Mouse (Mus musculus) liver, embryonic 14.5 days (tissue): ENCODE results near the gene Fignl1. TPM values are rescaled to one million over a fixed set of nuclear protein-coding genes. Genes with fewer than 3 reads are reported as not detected.
A peak's percentile ranks its signal among the peaks of the same experiment; 100 is the strongest.

ENCODE experiments used
- ATAC-seq: fragments of 200-750 bp; cut with Nextera tagmentation; 2 replicates; pipeline ENCODE4 v1.8.0; 2017; ENCODE audit warnings: moderate number of reproducible peaks, mild to moderate bottlenecking, moderate library complexity; ENCODE audit not compliant: insufficient read depth
- DNase-seq, 3 experiments: peaks; one replicate each; pipeline ENCODE4 v3.0.0-alpha.2; 2012 to 2013; ENCODE audit warnings: low read depth in 3 of 3, low spot score in 3 of 3
- H3K27ac ChIP-seq: fragments of 300-500 bp; sonication (generic); 2 replicates; pipeline ENCODE4 v1.5.1; 2014; ENCODE audit warnings: moderate library complexity, mild to moderate bottlenecking, control low read depth, inconsistent platforms
- H3K27me3 ChIP-seq: fragments of 300-500 bp; sonication (generic); 2 replicates; pipeline ENCODE4 v1.6.1; 2014; ENCODE audit warnings: mild to moderate bottlenecking, low read length, moderate library complexity; ENCODE audit not compliant: control insufficient read depth, insufficient read depth
- H3K36me3 ChIP-seq: fragments of 300-500 bp; sonication (generic); replicated peaks from 2 replicates; pipeline ENCODE4 v1.6.1; 2014; ENCODE audit warnings: low read depth; ENCODE audit not compliant: control insufficient read depth, insufficient read depth
- H3K4me1 ChIP-seq, 2 experiments: fragments of 200-500 bp in 1 of 2; fragments of 300-500 bp in 1 of 2; sonication (generic) in 1 of 2; replicated peaks; 2 replicates each; pipeline ENCODE4 v1.6.1; 2012 to 2014; ENCODE audit warnings: antibody characterized with exemption in 1 of 2, inconsistent platforms in 1 of 2, low read length in 1 of 2; ENCODE audit not compliant: control insufficient read depth in 2 of 2, insufficient read depth in 2 of 2
- H3K4me2 ChIP-seq: fragments of 300-500 bp; sonication (generic); 2 replicates; pipeline ENCODE4 v1.6.1; 2014; ENCODE audit warnings: low read depth, mild to moderate bottlenecking, control low read depth, moderate library complexity
- H3K4me3 ChIP-seq, 2 experiments: fragments of 200-500 bp in 1 of 2; fragments of 300-500 bp in 1 of 2; sonication (generic) in 1 of 2; 2 replicates each; pipeline ENCODE4 v1.5.1; 2012 to 2014; ENCODE audit warnings: low read depth in 2 of 2, low read length in 2 of 2, mild to moderate bottlenecking in 2 of 2, control low read depth in 1 of 2, inconsistent platforms in 1 of 2, moderate library complexity in 1 of 2; ENCODE audit not compliant: insufficient read depth in 1 of 2
- H3K9ac ChIP-seq: fragments of 300-500 bp; sonication (generic); replicated peaks from 2 replicates; pipeline ENCODE4 v1.6.1; 2014; ENCODE audit warnings: mild to moderate bottlenecking, control low read depth, moderate library complexity
- H3K9me3 ChIP-seq: fragments of 300-500 bp; sonication (generic); 2 replicates; pipeline ENCODE4 v1.6.1; 2016; ENCODE audit warnings: low read length, mixed read lengths; ENCODE audit not compliant: control insufficient read depth
- CTCF ChIP-seq: IDR thresholded peaks from 2 replicates; pipeline ENCODE4 v1.5.1; 2016; ENCODE audit warnings: antibody characterized with exemption, low read depth, control low read depth
- EP300 ChIP-seq: IDR thresholded peaks from 2 replicates; pipeline ENCODE4 v1.6.1; 2016; ENCODE audit warnings: antibody characterized with exemption, low read depth
- WGBS: fragments of 180-500 bp; shearing (Covaris S2); extraction: QIAGEN DNeasy Blood & Tissue Kit; methylation state at CpG from one replicate; pipeline ENCODE4 v1.1.7; 2014; ENCODE audit not compliant: insufficient replicate concordance; 5-methylcytosine and 5-hydroxymethylcytosine counted together
- polyA plus RNA-seq, 2 experiments: library from polyadenylated mRNA; depleted of rRNA in 1 of 2; stranded (reverse) in 1 of 2; unstranded in 1 of 2; fragments of >200 nt; fragmentation: Nextera tagmentation in 1 of 2; extraction: Ambion mirVana in 1 of 2; gene quantifications; 2 replicates each; pipeline versions ENCODE4 v1.2.1 to v1.2.3; 2012 to 2014

Fignl1 gene
- polyA plus RNA-seq, 2 experiments, result 32.2 to 102 TPM

GRCm38 (mm10) chr11:11776071-11776821 is 32.5 kb downstream of the Fignl1 start:
- H3K36me3 ChIP-seq, result no peaks in the 10 kb centered on the region; the same call in 1 of the 2 replicates
- H3K4me3 ChIP-seq, result no peak overlapping the region
- WGBS, result 59% methylated on average over 4 of the region's 4 CpGs
- ATAC-seq (no peak), DNase-seq (no peak)
- no peak overlapping the region for H3K4me2 ChIP-seq
- H3K27ac ChIP-seq, result no peak overlapping the region
- H3K9ac ChIP-seq, result no peak overlapping the region
- TF ChIP-seq CTCF, result no peak
- no peak for TF ChIP-seq EP300
- no peaks in the 10 kb centered on the region for H3K27me3 ChIP-seq
- H3K4me1 ChIP-seq, result no peaks in the 10 kb centered on the region
- no peaks in the 10 kb centered on the region for H3K9me3 ChIP-seq

GRCm38 (mm10) chr11:11774893-11775292 is 33.9 kb downstream of the Fignl1 start:
- Histone ChIP-seq H3K4me3 (no peak overlapping the region), H3K4me1 (no peaks in the 10 kb centered on the region), H3K4me2 (no peak overlapping the region), H3K9ac (no peak overlapping the region; the same call in 1 of the 2 replicates), H3K9me3 (no peaks in the 10 kb centered on the region), H3K27me3 (no peaks in the 10 kb centered on the region), H3K36me3 (peaks cover 11% of the 10 kb centered on the region), H3K27ac (no peak overlapping the region)
- WGBS, result 81% methylated on average over 5 of the region's 5 CpGs
- no peak for TF ChIP-seq EP300
- no peak for TF ChIP-seq CTCF
- DNase-seq (no peak), ATAC-seq (no peak)

GRCm38 (mm10) chr11:11774384-11774783 is 34.4 kb downstream of the Fignl1 start:
- peaks cover 16% of the 10 kb centered on the region for H3K36me3 ChIP-seq
- ATAC-seq, result peak; percentile 18; the same call in 1 of the 2 replicates
- TF ChIP-seq EP300 (no peak), CTCF (no peak)
- H3K4me1 ChIP-seq, result no peaks in the 10 kb centered on the region
- no peaks in the 10 kb centered on the region for H3K27me3 ChIP-seq
- H3K4me2 ChIP-seq, result no peak overlapping the region
- WGBS, result 81% methylated on average over 4 of the region's 4 CpGs
- no peak overlapping the region for H3K9ac ChIP-seq
- DNase-seq, result no peak
- H3K4me3 ChIP-seq, result no peak overlapping the region
- H3K9me3 ChIP-seq, result no peaks in the 10 kb centered on the region
- no peak overlapping the region for H3K27ac ChIP-seq

- Histone ChIP-seq H3K4me2 (no peak overlapping the region), H3K4me3 (no peak overlapping the region), H3K9ac (no peak overlapping the region), H3K9me3 (no peaks in the 10 kb centered on the region), H3K4me1 (no peaks in the 10 kb centered on the region), H3K27ac (no peak overlapping the region), H3K36me3 (peaks cover 24% of the 10 kb centered on the region), H3K27me3 (no peaks in the 10 kb centered on the region)
- no peak for TF ChIP-seq CTCF
- no peak for TF ChIP-seq EP300
- ATAC-seq, result no peak
- DNase-seq, result no peak
- 73% methylated on average over 4 of the region's 4 CpGs for WGBS
Observed at GRCm38 (mm10) chr11:11772196-11772595, 36.6 kb downstream of the Fignl1 start.

GRCm38 (mm10) chr11:11770691-11771090 is 38.1 kb downstream of the Fignl1 start:
- ATAC-seq (no peak), DNase-seq (no peak)
- H3K9me3 ChIP-seq, result no peaks in the 10 kb centered on the region
- H3K4me2 ChIP-seq, result no peak overlapping the region
- H3K27ac ChIP-seq, result no peak overlapping the region
- H3K4me3 ChIP-seq, result no peak overlapping the region
- 77% methylated on average over 3 of the region's 3 CpGs for WGBS
- H3K4me1 ChIP-seq, result peaks cover 0 to 2% of the 10 kb centered on the region in 2 experiments; a peak in 2 of 4 replicates
- H3K27me3 ChIP-seq, result no peaks in the 10 kb centered on the region
- peaks cover 33% of the 10 kb centered on the region for H3K36me3 ChIP-seq
- no peak overlapping the region for H3K9ac ChIP-seq
- TF ChIP-seq EP300 (no peak), CTCF (no peak)
